Mouse (Mus musculus) liver, embryonic 14.5 days (tissue): Measurements from ENCODE around the gene Krt18. TPM values are rescaled to one million over a fixed set of nuclear protein-coding genes. Genes with fewer than 3 reads are reported as not detected.
A peak's percentile ranks its signal among the peaks of the same experiment; 100 is the strongest.

Experiments
- ATAC-seq: fragments of 200-750 bp; cut with Nextera tagmentation; 2 replicates; pipeline ENCODE4 v1.8.0; 2017; ENCODE audit warnings: moderate number of reproducible peaks, mild to moderate bottlenecking, moderate library complexity; ENCODE audit not compliant: insufficient read depth
- DNase-seq, 3 experiments: peaks; one replicate each; pipeline ENCODE4 v3.0.0-alpha.2; 2012 to 2013; ENCODE audit warnings: low read depth in 3 of 3, low spot score in 3 of 3
- H3K27ac ChIP-seq: fragments of 300-500 bp; sonication (generic); 2 replicates; pipeline ENCODE4 v1.5.1; 2014; ENCODE audit warnings: moderate library complexity, mild to moderate bottlenecking, control low read depth, inconsistent platforms
- H3K27me3 ChIP-seq: fragments of 300-500 bp; sonication (generic); 2 replicates; pipeline ENCODE4 v1.6.1; 2014; ENCODE audit warnings: mild to moderate bottlenecking, low read length, moderate library complexity; ENCODE audit not compliant: control insufficient read depth, insufficient read depth
- H3K36me3 ChIP-seq: fragments of 300-500 bp; sonication (generic); replicated peaks from 2 replicates; pipeline ENCODE4 v1.6.1; 2014; ENCODE audit warnings: low read depth; ENCODE audit not compliant: control insufficient read depth, insufficient read depth
- H3K4me1 ChIP-seq, 2 experiments: fragments of 200-500 bp in 1 of 2; fragments of 300-500 bp in 1 of 2; sonication (generic) in 1 of 2; replicated peaks; 2 replicates each; pipeline ENCODE4 v1.6.1; 2012 to 2014; ENCODE audit warnings: antibody characterized with exemption in 1 of 2, inconsistent platforms in 1 of 2, low read length in 1 of 2; ENCODE audit not compliant: control insufficient read depth in 2 of 2, insufficient read depth in 2 of 2
- H3K4me2 ChIP-seq: fragments of 300-500 bp; sonication (generic); 2 replicates; pipeline ENCODE4 v1.6.1; 2014; ENCODE audit warnings: low read depth, mild to moderate bottlenecking, control low read depth, moderate library complexity
- H3K4me3 ChIP-seq, 2 experiments: fragments of 200-500 bp in 1 of 2; fragments of 300-500 bp in 1 of 2; sonication (generic) in 1 of 2; 2 replicates each; pipeline ENCODE4 v1.5.1; 2012 to 2014; ENCODE audit warnings: low read depth in 2 of 2, low read length in 2 of 2, mild to moderate bottlenecking in 2 of 2, control low read depth in 1 of 2, inconsistent platforms in 1 of 2, moderate library complexity in 1 of 2; ENCODE audit not compliant: insufficient read depth in 1 of 2
- H3K9ac ChIP-seq: fragments of 300-500 bp; sonication (generic); replicated peaks from 2 replicates; pipeline ENCODE4 v1.6.1; 2014; ENCODE audit warnings: mild to moderate bottlenecking, control low read depth, moderate library complexity
- H3K9me3 ChIP-seq: fragments of 300-500 bp; sonication (generic); 2 replicates; pipeline ENCODE4 v1.6.1; 2016; ENCODE audit warnings: low read length, mixed read lengths; ENCODE audit not compliant: control insufficient read depth
- CTCF ChIP-seq: IDR thresholded peaks from 2 replicates; pipeline ENCODE4 v1.5.1; 2016; ENCODE audit warnings: antibody characterized with exemption, low read depth, control low read depth
- EP300 ChIP-seq: IDR thresholded peaks from 2 replicates; pipeline ENCODE4 v1.6.1; 2016; ENCODE audit warnings: antibody characterized with exemption, low read depth
- WGBS: fragments of 180-500 bp; shearing (Covaris S2); extraction: QIAGEN DNeasy Blood & Tissue Kit; methylation state at CpG from one replicate; pipeline ENCODE4 v1.1.7; 2014; ENCODE audit not compliant: insufficient replicate concordance; 5-methylcytosine and 5-hydroxymethylcytosine counted together
- polyA plus RNA-seq, 2 experiments: library from polyadenylated mRNA; depleted of rRNA in 1 of 2; stranded (reverse) in 1 of 2; unstranded in 1 of 2; fragments of >200 nt; fragmentation: Nextera tagmentation in 1 of 2; extraction: Ambion mirVana in 1 of 2; gene quantifications; 2 replicates each; pipeline versions ENCODE4 v1.2.1 to v1.2.3; 2012 to 2014

Krt18 gene
- polyA plus RNA-seq, 2 experiments = 31.5 to 87.6 TPM

DNA sequence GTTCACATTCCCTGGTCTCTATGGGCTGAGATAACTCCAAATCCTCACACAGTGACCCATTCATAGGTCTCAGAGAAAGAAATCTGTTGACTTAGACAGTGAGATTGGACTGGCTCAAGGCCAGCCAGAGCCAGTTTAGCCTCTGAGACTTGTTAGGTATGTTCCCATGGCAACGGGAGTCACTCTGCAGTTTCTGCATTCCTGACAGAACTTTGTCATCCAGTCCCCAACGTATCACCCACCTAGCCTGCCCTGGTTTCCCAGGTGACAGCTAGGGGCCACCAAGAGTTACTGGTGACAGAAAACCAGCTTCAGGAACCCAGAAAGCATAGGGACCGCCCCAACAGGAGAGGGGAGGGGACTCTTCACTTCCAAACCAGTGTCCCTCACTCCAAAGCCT lies 14.3 kb upstream of the Krt18 start:
- Histone ChIP-seq H3K9ac (no peak overlapping the region), H3K27me3 (no peaks in the 10 kb centered on the region), H3K36me3 (no peaks in the 10 kb centered on the region), H3K9me3 (no peaks in the 10 kb centered on the region), H3K4me1 (peaks cover 0 to 4% of the 10 kb centered on the region in 2 experiments; a peak in 2 of 4 replicates), H3K4me2 (no peak overlapping the region), H3K4me3 (no peak overlapping the region), H3K27ac (no peak overlapping the region)
- WGBS = 29% methylated on average over 3 of the region's 3 CpGs
- DNase-seq = no peak
- TF ChIP-seq CTCF (no peak), EP300 (no peak)
- ATAC-seq = no peak

DNA sequence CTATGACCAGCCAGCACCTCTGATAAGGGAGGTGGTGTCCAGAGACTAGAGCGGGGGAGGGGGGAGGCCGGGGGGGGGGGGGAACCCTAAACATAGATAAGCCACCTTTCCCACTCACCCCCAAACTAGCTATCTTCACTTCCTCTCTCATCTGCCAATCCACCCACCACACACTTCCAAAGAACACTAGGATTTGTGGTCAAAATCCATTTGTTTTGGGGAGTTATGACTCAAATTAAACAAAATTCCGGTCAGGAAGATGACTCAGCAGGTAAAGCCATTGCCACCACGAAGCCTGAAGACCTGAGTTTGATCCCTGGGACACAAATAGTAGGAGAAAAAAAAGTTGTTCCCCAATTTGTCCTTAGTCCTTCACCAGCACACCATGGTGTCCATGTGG lies 13.1 kb upstream of the Krt18 start:
- Histone ChIP-seq H3K36me3 (no peaks in the 10 kb centered on the region), H3K4me2 (no peak overlapping the region), H3K4me3 (no peak overlapping the region), H3K4me1 (peaks cover 0 to 4% of the 10 kb centered on the region in 2 experiments; a peak in 2 of 4 replicates), H3K27ac (no peak overlapping the region), H3K9me3 (no peaks in the 10 kb centered on the region), H3K27me3 (no peaks in the 10 kb centered on the region), H3K9ac (no peak overlapping the region)
- TF ChIP-seq EP300 (no peak), CTCF (no peak)
- ATAC-seq (no peak), DNase-seq (no peak)
- WGBS = 22% methylated on average over 4 of the region's 4 CpGs

DNA sequence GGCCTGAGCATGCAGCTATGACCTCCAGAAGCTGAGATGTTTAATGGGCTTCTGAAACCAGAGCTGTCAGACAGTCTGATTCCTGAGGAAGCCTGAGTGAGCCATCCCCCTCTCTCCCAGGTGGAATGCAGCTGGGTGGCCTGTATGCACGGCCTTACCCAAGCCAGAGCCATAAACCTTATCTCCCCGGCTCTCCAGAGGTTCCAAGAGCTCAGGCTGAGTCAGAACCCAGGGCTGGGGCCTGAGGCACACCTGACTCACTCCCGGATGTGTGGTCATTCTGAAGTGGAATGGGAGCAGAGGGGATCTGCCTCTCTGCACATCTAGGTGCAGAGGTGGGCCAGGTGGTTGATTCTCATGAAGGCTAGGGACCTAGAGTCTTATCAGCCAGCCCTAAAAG lies 11.9 kb upstream of the Krt18 start:
- ATAC-seq = no peak
- Histone ChIP-seq H3K36me3 (no peaks in the 10 kb centered on the region), H3K4me2 (no peak overlapping the region), H3K9me3 (no peaks in the 10 kb centered on the region), H3K27me3 (no peaks in the 10 kb centered on the region), H3K4me3 (no peak overlapping the region), H3K27ac (no peak overlapping the region), H3K4me1 (peaks cover 0 to 4% of the 10 kb centered on the region in 2 experiments; a peak in 2 of 4 replicates), H3K9ac (no peak overlapping the region)
- no peak for DNase-seq
- whole genome bisulfite sequencing = 24% methylated on average over 3 of the region's 3 CpGs
- TF ChIP-seq EP300 = no peak
- TF ChIP-seq CTCF = no peak

DNA sequence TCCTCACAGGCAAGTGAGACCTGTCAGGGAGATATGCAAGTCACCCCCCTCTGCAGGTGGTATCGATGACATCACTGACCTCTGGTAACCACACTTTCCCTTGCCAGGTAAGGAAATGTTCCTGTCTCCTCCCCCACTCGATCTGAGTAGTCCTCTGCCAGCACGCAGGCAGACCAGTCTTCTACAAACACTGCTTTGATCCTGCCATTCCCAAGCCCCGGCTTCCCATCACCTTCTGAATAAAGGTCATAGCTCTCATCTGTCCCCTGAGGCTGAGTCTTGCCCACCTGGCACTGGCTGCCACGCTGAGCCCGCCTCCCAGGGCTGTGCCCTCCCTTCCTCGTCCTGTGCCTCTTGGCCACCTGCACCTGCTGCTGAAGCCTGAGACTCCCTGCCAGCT lies 11.2 kb upstream of the Krt18 start:
- DNase-seq (no peak), ATAC-seq (no peak)
- Histone ChIP-seq H3K27ac (no peak overlapping the region), H3K4me1 (peaks cover 0 to 4% of the 10 kb centered on the region in 2 experiments; a peak in 2 of 4 replicates), H3K9me3 (no peaks in the 10 kb centered on the region), H3K4me3 (no peak overlapping the region), H3K9ac (no peak overlapping the region), H3K27me3 (no peaks in the 10 kb centered on the region), H3K4me2 (no peak overlapping the region), H3K36me3 (no peaks in the 10 kb centered on the region)
- WGBS = 43% methylated on average over 7 of the region's 7 CpGs
- TF ChIP-seq CTCF (no peak), EP300 (no peak)

DNA sequence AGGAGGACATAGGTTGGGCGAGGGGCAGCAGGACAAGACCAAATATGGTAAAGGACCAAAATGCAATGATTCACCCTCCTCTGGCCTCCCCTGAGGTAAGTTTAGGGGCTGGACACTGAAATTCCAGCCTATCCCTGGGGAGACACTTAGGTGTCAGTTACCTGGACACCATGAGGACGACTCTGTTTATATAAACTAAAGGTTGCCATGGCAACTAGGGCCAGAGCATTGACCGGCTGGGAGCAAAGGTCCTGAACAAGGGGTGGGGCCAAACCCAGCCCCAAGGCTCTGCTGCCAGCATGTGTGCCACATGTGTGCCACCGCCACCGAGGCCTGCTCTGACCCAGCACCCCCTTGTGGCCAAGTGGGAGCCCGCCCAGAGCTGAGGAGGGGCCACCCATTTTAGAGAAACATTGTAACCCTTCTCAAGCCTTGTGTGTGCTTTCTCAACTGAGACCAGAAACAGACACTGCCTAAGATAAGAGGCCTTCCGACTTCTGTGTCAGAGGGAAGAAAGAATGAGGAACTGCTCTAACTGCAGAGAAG lies 10.0 kb upstream of the Krt18 start:
- TF ChIP-seq EP300 = no peak
- TF ChIP-seq CTCF = peak; percentile 75
- ATAC-seq (peak; percentile 62; the same call in 1 of the 2 replicates), DNase-seq (peak in 1 of 3 experiments; percentile 31)
- no peak overlapping the region for H3K4me2 ChIP-seq
- H3K27ac ChIP-seq = 0 out of 2 replicates have a peak overlapping the region, but pooled peaks have one; percentile 10
- 10% methylated on average over 7 of the region's 7 CpGs for WGBS
- H3K9ac ChIP-seq = no peak overlapping the region
- peaks cover 0 to 6% of the 10 kb centered on the region in 2 experiments; a peak in 2 of 4 replicates for H3K4me1 ChIP-seq
- no peaks in the 10 kb centered on the region for H3K36me3 ChIP-seq
- no peaks in the 10 kb centered on the region for H3K27me3 ChIP-seq
- H3K4me3 ChIP-seq = no peak overlapping the region
- H3K9me3 ChIP-seq = no peaks in the 10 kb centered on the region
